Mouse (Mus musculus): ENCODE data around the gene Armc3.

DNA sequence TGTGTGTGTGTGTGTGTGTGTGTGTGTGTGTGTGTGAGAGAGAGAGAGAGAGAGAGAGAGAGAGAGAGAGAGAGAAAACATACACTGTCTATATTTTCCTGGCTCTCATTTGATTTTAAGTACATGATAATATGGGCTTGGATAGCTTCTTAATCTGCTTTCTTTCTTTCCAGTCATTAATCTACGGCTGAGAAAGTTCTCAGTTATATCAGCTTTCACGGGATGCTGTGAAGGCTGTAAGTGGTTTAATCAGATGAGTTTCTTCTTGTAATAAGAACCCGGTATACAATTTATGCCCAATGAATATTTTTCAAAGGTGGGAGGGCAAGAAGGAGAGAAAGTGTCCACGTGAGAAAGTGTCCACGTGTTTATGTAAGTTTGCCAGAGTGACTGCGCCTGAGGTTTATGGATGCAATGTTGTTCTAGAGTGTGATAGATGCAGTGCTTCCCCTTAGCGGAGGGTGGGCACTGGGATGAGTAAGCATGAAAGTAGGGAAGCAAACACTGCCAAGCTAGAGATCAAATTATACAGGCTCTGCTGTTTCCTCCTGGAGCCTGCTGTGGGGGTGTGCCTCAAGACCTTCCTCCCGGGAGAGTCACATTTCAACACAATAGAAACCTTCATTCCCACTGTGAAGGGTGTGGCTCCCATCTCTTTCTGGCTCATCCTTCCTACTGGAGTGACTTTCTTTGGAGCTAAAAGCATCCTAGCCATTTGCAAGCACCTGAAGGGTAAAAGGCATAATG lies 38.6 kb upstream of the Armc3 start:
- no peak for TF ChIP-seq CTCF (conservative IDR thresholded peaks at IDR 0.05; ENCODE audit: insufficient read depth, insufficient read length, low read depth, low read length)
- TF ChIP-seq POLR2A (IDR thresholded peaks at IDR 0.05; ENCODE audit: low read depth, low read length), result no peak
